Mouse (Mus musculus): ENCODE data around the gene Astn2. TPM values are rescaled to one million over a fixed set of nuclear protein-coding genes. Genes with fewer than 3 reads are reported as not detected.

Gene Astn2
- polyA plus RNA-seq, 1 experiment from 2014 or later, result 0.69 TPM

DNA sequence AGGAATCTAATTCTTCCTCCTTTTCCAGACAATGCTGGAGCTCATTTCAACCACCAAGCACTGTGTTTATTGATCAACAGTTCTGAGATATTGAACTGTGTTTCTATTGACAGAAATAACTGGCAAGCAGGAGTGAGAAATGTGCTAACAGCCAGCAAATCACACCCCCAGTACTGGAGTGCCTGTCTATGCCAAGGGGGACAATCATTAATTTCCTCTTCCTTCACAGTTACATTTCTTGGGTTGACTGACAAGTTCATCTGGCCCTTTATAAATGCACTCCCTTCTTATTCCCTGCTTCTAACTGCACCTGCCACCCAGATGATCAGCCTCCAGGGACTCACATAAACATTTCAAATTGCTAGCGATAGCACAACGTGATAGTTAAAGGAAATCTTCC, 584.2 kb downstream of the Astn2 start:
- 41% methylated on average over 2 of the region's 2 CpGs for WGBS
- H3K27ac ChIP-seq (ENCODE audit: low read length), result no peak overlapping the region
- no peaks in the 10 kb centered on the region for H3K27me3 ChIP-seq (replicated peaks; ENCODE audit: insufficient read depth, low read length)
- DNase-seq (ENCODE audit: low spot score) (no peak), ATAC-seq (no peak)
- H3K36me3 ChIP-seq (ENCODE audit: insufficient read depth, low read length), result no peaks in the 10 kb centered on the region
- H3K4me1 ChIP-seq (ENCODE audit: insufficient read depth, low read depth, low read length), result no peaks in the 10 kb centered on the region
- H3K4me2 ChIP-seq (replicated peaks; ENCODE audit: low read depth, low read length), result no peak overlapping the region
- H3K4me3 ChIP-seq (ENCODE audit: low read depth, low read length), result no peak overlapping the region
- H3K9ac ChIP-seq (replicated peaks; ENCODE audit: low read depth), result no peak overlapping the region
- no peaks in the 10 kb centered on the region for H3K9me3 ChIP-seq (ENCODE audit: low read length)
- TF ChIP-seq EP300 (IDR thresholded peaks at IDR 0.05) (no peak), CTCF (IDR thresholded peaks at IDR 0.05) (no peak)

DNA sequence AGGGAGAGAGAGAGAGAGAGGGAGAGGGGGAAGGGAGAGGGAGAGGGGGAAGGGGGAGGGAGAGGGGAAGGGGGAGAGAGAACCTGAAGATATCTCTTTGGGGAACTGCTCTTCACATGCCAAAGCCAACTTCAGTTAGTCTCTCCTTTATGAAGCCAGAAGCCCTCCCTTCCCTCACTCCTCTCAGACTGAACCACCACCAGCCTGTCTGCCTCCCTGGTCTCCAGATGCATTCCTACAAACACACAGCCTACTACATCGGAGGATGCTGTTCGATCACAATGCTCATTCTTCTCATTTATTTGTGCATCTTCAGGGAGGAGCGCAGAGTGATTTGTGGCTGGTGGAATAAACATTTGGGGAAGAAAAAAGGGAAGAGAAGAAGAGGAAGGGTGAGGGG, 584.6 kb downstream of the Astn2 start:
- Histone ChIP-seq H3K4me3 (ENCODE audit: low read depth, low read length) (no peak overlapping the region), H3K36me3 (ENCODE audit: insufficient read depth, low read length) (no peaks in the 10 kb centered on the region), H3K4me2 (replicated peaks; ENCODE audit: low read depth, low read length) (no peak overlapping the region), H3K9me3 (ENCODE audit: low read length) (no peaks in the 10 kb centered on the region), H3K9ac (replicated peaks; ENCODE audit: low read depth) (no peak overlapping the region), H3K27ac (ENCODE audit: low read length) (no peak overlapping the region), H3K4me1 (ENCODE audit: insufficient read depth, low read depth, low read length) (no peaks in the 10 kb centered on the region), H3K27me3 (replicated peaks; ENCODE audit: insufficient read depth, low read length) (no peaks in the 10 kb centered on the region)
- TF ChIP-seq CTCF (IDR thresholded peaks at IDR 0.05), result no peak
- no peak for TF ChIP-seq EP300 (IDR thresholded peaks at IDR 0.05)
- ATAC-seq (no peak), DNase-seq (ENCODE audit: low spot score) (no peak)
- 50% methylated on average over 3 of the region's 3 CpGs for WGBS

DNA sequence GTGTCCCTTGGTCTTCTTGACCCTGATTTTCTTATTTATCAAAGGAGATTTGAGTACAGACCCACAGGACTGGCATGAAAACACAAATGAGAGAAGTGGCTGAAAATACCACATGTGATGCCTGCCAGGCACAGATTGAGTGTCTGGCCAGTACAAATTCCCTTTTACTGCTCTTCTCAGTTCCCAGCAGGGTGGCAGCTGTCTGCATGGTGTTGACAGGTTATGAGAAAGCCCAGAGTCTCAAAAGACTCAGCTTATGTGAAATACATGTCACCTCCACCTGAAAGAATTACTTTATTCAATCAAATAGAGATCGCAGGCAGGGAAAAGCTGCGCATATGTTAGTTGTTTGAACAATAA, 590.3 kb downstream of the Astn2 start:
- Histone ChIP-seq H3K4me1 (ENCODE audit: insufficient read depth, low read depth, low read length) (no peaks in the 10 kb centered on the region), H3K27ac (ENCODE audit: low read length) (no peak overlapping the region), H3K9me3 (ENCODE audit: low read length) (no peaks in the 10 kb centered on the region), H3K27me3 (replicated peaks; ENCODE audit: insufficient read depth, low read length) (no peaks in the 10 kb centered on the region), H3K36me3 (ENCODE audit: insufficient read depth, low read length) (no peaks in the 10 kb centered on the region), H3K4me2 (replicated peaks; ENCODE audit: low read depth, low read length) (no peak overlapping the region), H3K9ac (replicated peaks; ENCODE audit: low read depth) (no peak overlapping the region), H3K4me3 (ENCODE audit: low read depth, low read length) (no peak overlapping the region)
- DNase-seq (ENCODE audit: low spot score) (no peak), ATAC-seq (no peak)
- TF ChIP-seq EP300 (IDR thresholded peaks at IDR 0.05), result no peak
- no peak for TF ChIP-seq CTCF (IDR thresholded peaks at IDR 0.05)
- 84% methylated on average over 2 of the region's 2 CpGs for WGBS

GRCm38 (mm10) chr4:65813500-65814175, 590.8 kb downstream of the Astn2 start:
- 77% methylated on average over 1 of the region's 1 CpGs for WGBS
- Histone ChIP-seq H3K4me1 (ENCODE audit: insufficient read depth, low read depth, low read length) (no peaks in the 10 kb centered on the region), H3K9me3 (ENCODE audit: low read length) (no peaks in the 10 kb centered on the region), H3K4me2 (replicated peaks; ENCODE audit: low read depth, low read length) (no peak overlapping the region), H3K27ac (ENCODE audit: low read length) (no peak overlapping the region), H3K36me3 (ENCODE audit: insufficient read depth, low read length) (no peaks in the 10 kb centered on the region), H3K4me3 (ENCODE audit: low read depth, low read length) (no peak overlapping the region), H3K27me3 (replicated peaks; ENCODE audit: insufficient read depth, low read length) (no peaks in the 10 kb centered on the region), H3K9ac (replicated peaks; ENCODE audit: low read depth) (no peak overlapping the region)
- DNase-seq (ENCODE audit: low spot score) (no peak), ATAC-seq (no peak)
- TF ChIP-seq CTCF (IDR thresholded peaks at IDR 0.05), result no peak
- TF ChIP-seq EP300 (IDR thresholded peaks at IDR 0.05), result no peak

- no peak for DNase-seq (ENCODE audit: low spot score)
- Histone ChIP-seq H3K27me3 (replicated peaks; ENCODE audit: insufficient read depth, low read length) (no peaks in the 10 kb centered on the region), H3K4me1 (ENCODE audit: insufficient read depth, low read depth, low read length) (no peaks in the 10 kb centered on the region), H3K9me3 (ENCODE audit: low read length) (no peaks in the 10 kb centered on the region), H3K9ac (replicated peaks; ENCODE audit: low read depth) (no peak overlapping the region), H3K4me3 (ENCODE audit: low read depth, low read length) (no peak overlapping the region), H3K4me2 (replicated peaks; ENCODE audit: low read depth, low read length) (no peak overlapping the region), H3K36me3 (ENCODE audit: insufficient read depth, low read length) (no peaks in the 10 kb centered on the region), H3K27ac (ENCODE audit: low read length) (no peak overlapping the region)
- no peak for ATAC-seq
- 75% methylated on average over 3 of the region's 3 CpGs for WGBS
- TF ChIP-seq EP300 (IDR thresholded peaks at IDR 0.05) (no peak), CTCF (IDR thresholded peaks at IDR 0.05) (no peak)
These were observed 597.1 kb downstream of the Astn2 start for GRCm38 (mm10) chr4:65807341-65807740.

GRCm38 (mm10) chr4:65801204-65801603, 603.2 kb downstream of the Astn2 start:
- no peaks in the 10 kb centered on the region for H3K27me3 ChIP-seq (replicated peaks; ENCODE audit: insufficient read depth, low read length)
- no peak overlapping the region for H3K9ac ChIP-seq (replicated peaks; ENCODE audit: low read depth)
- H3K9me3 ChIP-seq (ENCODE audit: low read length), result no peaks in the 10 kb centered on the region
- no peak for TF ChIP-seq CTCF (IDR thresholded peaks at IDR 0.05)
- TF ChIP-seq EP300 (IDR thresholded peaks at IDR 0.05), result no peak
- no peak overlapping the region for H3K4me3 ChIP-seq (ENCODE audit: low read depth, low read length)
- WGBS, result 65% methylated on average over 3 of the region's 3 CpGs
- H3K36me3 ChIP-seq (ENCODE audit: insufficient read depth, low read length), result no peaks in the 10 kb centered on the region
- H3K27ac ChIP-seq (ENCODE audit: low read length), result no peak overlapping the region
- no peak for ATAC-seq
- no peak overlapping the region for H3K4me2 ChIP-seq (replicated peaks; ENCODE audit: low read depth, low read length)
- no peaks in the 10 kb centered on the region for H3K4me1 ChIP-seq (ENCODE audit: insufficient read depth, low read depth, low read length)
- DNase-seq (ENCODE audit: low spot score), result no peak

DNA sequence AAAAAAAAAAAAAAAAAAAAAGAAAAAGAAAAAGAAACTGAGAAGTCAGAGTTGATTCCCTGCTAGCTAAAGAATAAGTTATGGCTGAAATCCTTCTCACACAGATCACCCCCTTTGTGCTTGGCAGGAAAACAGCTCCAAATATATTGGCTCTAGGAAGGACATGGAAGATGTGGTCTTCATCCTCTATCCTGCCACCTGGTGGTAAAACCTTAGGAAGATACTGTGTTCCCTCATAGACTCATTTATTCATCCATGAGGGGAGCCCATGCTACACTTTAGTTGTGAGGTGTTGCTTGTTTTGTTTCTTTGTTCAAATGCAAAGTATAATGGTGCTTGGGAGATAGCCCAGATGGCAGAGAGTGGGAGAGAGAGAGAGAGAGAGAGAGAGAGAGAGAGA, 613.4 kb downstream of the Astn2 start:
- no peak overlapping the region for H3K27ac ChIP-seq (ENCODE audit: low read length)
- H3K27me3 ChIP-seq (replicated peaks; ENCODE audit: insufficient read depth, low read length), result no peaks in the 10 kb centered on the region
- no peak overlapping the region for H3K4me2 ChIP-seq (replicated peaks; ENCODE audit: low read depth, low read length)
- no peaks in the 10 kb centered on the region for H3K36me3 ChIP-seq (ENCODE audit: insufficient read depth, low read length)
- no peak for DNase-seq (ENCODE audit: low spot score)
- H3K9me3 ChIP-seq (ENCODE audit: low read length), result no peaks in the 10 kb centered on the region
- H3K4me1 ChIP-seq (ENCODE audit: insufficient read depth, low read depth, low read length), result no peaks in the 10 kb centered on the region
- H3K9ac ChIP-seq (replicated peaks; ENCODE audit: low read depth), result no peak overlapping the region
- no peak overlapping the region for H3K4me3 ChIP-seq (ENCODE audit: low read depth, low read length)
- ATAC-seq, result no peak
- TF ChIP-seq CTCF (IDR thresholded peaks at IDR 0.05), result no peak
- no peak for TF ChIP-seq EP300 (IDR thresholded peaks at IDR 0.05)
